Mouse (Mus musculus): Measurements from ENCODE around the gene 1700023F06Rik.

- TF ChIP-seq CTCF (IDR thresholded peaks at IDR 0.05; ENCODE audit: insufficient read depth, low read length) (no peak), POLR2A (IDR thresholded peaks at IDR 0.05; ENCODE audit: borderline replicate concordance, extremely low read depth, low read depth, low read length) (no peak)
Measured at GRCm38 (mm10) chr11:103178748-103179147, 29.6 kb downstream of the 1700023F06Rik start.

Measured in lung, adult 2 months (tissue).